Mouse (Mus musculus): ENCODE data around the gene Ddc.

Gene Ddc

GRCm38 (mm10) chr11:11878278-11878980, 19.5 kb downstream of the Ddc start:
- DNase-seq (ENCODE audit: low spot score in 2 of 2) = no peak

GRCm38 (mm10) chr11:11877891-11878277, 20.1 kb downstream of the Ddc start:
- no peak for DNase-seq (ENCODE audit: low spot score in 2 of 2)

- DNase-seq (ENCODE audit: low spot score in 2 of 2) = no peak
Observed at GRCm38 (mm10) chr11:11876366-11876765, 21.6 kb downstream of the Ddc start.

GRCm38 (mm10) chr11:11875230-11875629, 22.7 kb downstream of the Ddc start:
- no peak for DNase-seq (ENCODE audit: low spot score in 2 of 2)

- no peak for DNase-seq (ENCODE audit: low spot score in 2 of 2)
Observed at GRCm38 (mm10) chr11:11873023-11873908, 24.7 kb downstream of the Ddc start.

- DNase-seq (ENCODE audit: low spot score in 2 of 2) = no peak
Observed at GRCm38 (mm10) chr11:11872140-11872795, 25.7 kb downstream of the Ddc start.

- no peak for DNase-seq (ENCODE audit: low spot score in 2 of 2)
Observed at GRCm38 (mm10) chr11:11871197-11871813, 26.6 kb downstream of the Ddc start.

GRCm38 (mm10) chr11:11867971-11868481, 29.9 kb downstream of the Ddc start:
- DNase-seq (ENCODE audit: low spot score in 2 of 2) = no peak

GRCm38 (mm10) chr11:11866696-11867095, 31.2 kb downstream of the Ddc start:
- DNase-seq (ENCODE audit: low spot score in 2 of 2) = no peak

- DNase-seq (ENCODE audit: low spot score in 2 of 2) = no peak
Observed at GRCm38 (mm10) chr11:11865128-11865527, 32.8 kb downstream of the Ddc start.

GRCm38 (mm10) chr11:11864446-11865101, 33.4 kb downstream of the Ddc start:
- DNase-seq (ENCODE audit: low spot score in 2 of 2) = no peak

GRCm38 (mm10) chr11:11862502-11862901, 35.4 kb downstream of the Ddc start:
- DNase-seq (ENCODE audit: low spot score in 2 of 2) = no peak

- DNase-seq (ENCODE audit: low spot score in 2 of 2) = no peak
Observed at GRCm38 (mm10) chr11:11856959-11857358, 41.0 kb downstream of the Ddc start.

GRCm38 (mm10) chr11:11855685-11856131, 42.2 kb downstream of the Ddc start:
- DNase-seq (ENCODE audit: low spot score in 2 of 2) = no peak

- DNase-seq (ENCODE audit: low spot score in 2 of 2) = no peak
Observed at GRCm38 (mm10) chr11:11855061-11855672, 42.8 kb downstream of the Ddc start.

GRCm38 (mm10) chr11:11853731-11854461, 44.0 kb downstream of the Ddc start:
- DNase-seq (ENCODE audit: low spot score in 2 of 2) = no peak

- DNase-seq (ENCODE audit: low spot score in 2 of 2) = no peak
Observed at GRCm38 (mm10) chr11:11851957-11852505, 45.9 kb downstream of the Ddc start.

GRCm38 (mm10) chr11:11850476-11851267, 47.3 kb downstream of the Ddc start:
- no peak for DNase-seq (ENCODE audit: low spot score in 2 of 2)
